In the genomic region with DNA sequence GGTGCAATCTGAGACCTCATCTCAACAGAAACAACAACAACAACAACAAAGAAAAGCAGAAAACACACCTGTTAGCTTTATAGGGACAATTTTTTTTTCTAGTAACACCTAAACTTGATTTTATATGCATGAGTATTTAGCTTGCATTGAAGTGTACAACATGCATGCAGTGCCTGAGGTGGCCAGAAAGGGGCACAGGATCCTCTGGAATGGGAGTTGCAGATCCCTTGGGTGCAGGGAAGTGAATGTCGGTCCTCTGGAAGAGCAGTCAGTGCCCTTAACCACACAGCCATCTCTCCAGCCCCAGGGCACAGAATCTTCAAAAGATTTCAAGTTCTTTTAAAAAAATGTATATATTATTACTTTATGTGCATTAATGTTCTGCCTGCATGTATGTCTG, we compare ENCODE assay signal across 10 mouse cellular contexts. TPM values are rescaled to one million over a fixed set of nuclear protein-coding genes. Genes with fewer than 3 reads are reported as not detected.
DNase-seq lines count a peak whose midpoint lies in the region; ATAC-seq and TF ChIP-seq lines count a peak whose summit lies in the region.
"Had no signal": no experiment of that assay in that cellular context is flagged by ENCODE, and none has a peak within 500 bp of the region (broad histone marks: within the 10 kb centered on the region; RNA-seq: fewer than 3 reads in every experiment).

No protein-coding gene starts in this region.

- 27% methylated on average over 1 of the region's 1 CpGs for WGBS in heart, embryonic 13.5 days
- WGBS in forebrain, embryonic 16.5 days: 23% methylated on average over 1 of the region's 1 CpGs
- WGBS in liver, embryonic 15.5 days (ENCODE audit: insufficient replicate concordance): 28% methylated on average over 1 of the region's 1 CpGs

- H3K36me3 ChIP-seq in heart, embryonic 13.5 days: peaks cover 39% of the 10 kb centered on the region
- peaks cover 47% of the 10 kb centered on the region for H3K36me3 ChIP-seq in E14TG2a.4 (ENCODE audit: insufficient read depth, low read length)
- H3K36me3 ChIP-seq in forebrain, embryonic 16.5 days (ENCODE audit: control insufficient read depth, insufficient read depth): no peaks in the 10 kb centered on the region
- peaks cover 41% of the 10 kb centered on the region for H3K36me3 ChIP-seq in liver, embryonic 15.5 days (replicated peaks)

- H3K4me1 ChIP-seq in heart, embryonic 13.5 days: peaks cover 35% of the 10 kb centered on the region
- peaks cover 62% of the 10 kb centered on the region for H3K4me1 ChIP-seq in E14TG2a.4 (replicated peaks; ENCODE audit: low read depth, low read length)
- peaks cover 22% of the 10 kb centered on the region for H3K4me1 ChIP-seq in forebrain, embryonic 16.5 days (replicated peaks; ENCODE audit: control insufficient read depth, insufficient read depth, low read length)
- peaks cover 68% of the 10 kb centered on the region for H3K4me1 ChIP-seq in liver, embryonic 15.5 days (replicated peaks)

- H3K4me3 ChIP-seq in heart, embryonic 13.5 days: peak overlapping the region; percentile 75
- peak overlapping the region; percentile 93 for H3K4me3 ChIP-seq in E14TG2a.4 (replicated peaks; ENCODE audit: low read length)
- no peak overlapping the region for H3K4me3 ChIP-seq in forebrain, embryonic 16.5 days (replicated peaks; ENCODE audit: low read length)
- H3K4me3 ChIP-seq in liver, embryonic 15.5 days (replicated peaks): peak overlapping the region; percentile 72

- ATAC-seq in heart, embryonic 13.5 days (ENCODE audit: extremely low read depth, insufficient number of reproducible peaks, low FRiP score, low TSS enrichment): no peak
- ATAC-seq in forebrain, embryonic 16.5 days: no peak
- ATAC-seq in liver, embryonic 15.5 days (ENCODE audit: insufficient read depth): no peak
- no peak for ATAC-seq in granulocyte monocyte progenitor cell, adult 5-6 weeks (replicated peaks; ENCODE audit: poor library complexity, severe bottlenecking)
- ATAC-seq in frontal cortex, adult (ENCODE audit: low TSS enrichment): no peak

- H3K4me2 ChIP-seq in heart, embryonic 13.5 days: peak overlapping the region; percentile 86
- H3K4me2 ChIP-seq in forebrain, embryonic 16.5 days (ENCODE audit: low read length): peak overlapping the region; percentile 99
- H3K4me2 ChIP-seq in liver, embryonic 15.5 days: peak overlapping the region; percentile 83

- no peaks in the 10 kb centered on the region for H3K27me3 ChIP-seq in heart, embryonic 13.5 days (replicated peaks)
- no peaks in the 10 kb centered on the region for H3K27me3 ChIP-seq in E14TG2a.4 (ENCODE audit: insufficient read depth, low read length)
- H3K27me3 ChIP-seq in forebrain, embryonic 16.5 days (replicated peaks; ENCODE audit: control insufficient read depth, insufficient read depth, low read length): no peaks in the 10 kb centered on the region
- no peaks in the 10 kb centered on the region for H3K27me3 ChIP-seq in liver, embryonic 15.5 days

- no peaks in the 10 kb centered on the region for H3K9me3 ChIP-seq in heart, embryonic 13.5 days
- no peaks in the 10 kb centered on the region for H3K9me3 ChIP-seq in E14TG2a.4 (ENCODE audit: low read length)
- no peaks in the 10 kb centered on the region for H3K9me3 ChIP-seq in forebrain, embryonic 16.5 days (ENCODE audit: control insufficient read depth, low read length)
- no peaks in the 10 kb centered on the region for H3K9me3 ChIP-seq in liver, embryonic 15.5 days (replicated peaks)

- no peak for DNase-seq in heart, adult 8-10 months (ENCODE audit: low spot score)
- no peak for DNase-seq in spleen, adult 12 weeks (ENCODE audit: low spot score)
- DNase-seq: cerebellum, adult 11 months had no signal

- H3K9ac ChIP-seq in heart, embryonic 13.5 days: peak overlapping the region; percentile 89
- H3K9ac ChIP-seq in forebrain, embryonic 16.5 days (replicated peaks; ENCODE audit: low read depth, low read length): no peak overlapping the region
- H3K9ac ChIP-seq in liver, embryonic 15.5 days: peak overlapping the region; percentile 75

- no peak overlapping the region for H3K27ac ChIP-seq in heart, embryonic 13.5 days (replicated peaks)
- H3K27ac ChIP-seq in forebrain, embryonic 16.5 days (ENCODE audit: low read length): no peak overlapping the region
- peak overlapping the region; percentile 92 for H3K27ac ChIP-seq in liver, embryonic 15.5 days (replicated peaks)

- TF ChIP-seq CTCF in E14TG2a.4 (conservative IDR thresholded peaks at IDR 0.05; ENCODE audit: low read length): no peak

RNA-seq across cellular contexts. Expression of gene Pola2, which starts 1.4 kb away (rescaled TPM):
- polyA plus RNA-seq in heart, embryonic 13.5 days (2015; fragmentation: Nextera tagmentation; extraction: Ambion mirVana): 47.2 and 49.5 TPM in 2 replicates
- total RNA-seq in heart, adult 8-10 months (2022): 10 to 100 TPM in 2 of 4 experiments, 1 to 10 TPM in 2; 7.8 to 13.5 (median 9.3) TPM
- 31.9 and 34.2 TPM in 2 replicates for polyA plus RNA-seq in forebrain, embryonic 16.5 days (2015; fragmentation: Nextera tagmentation; extraction: Ambion mirVana)
- 53.8 and 58.9 TPM in 2 replicates for polyA plus RNA-seq in liver, embryonic 15.5 days (2015; fragmentation: Nextera tagmentation; extraction: Ambion mirVana)
- total RNA-seq in granulocyte monocyte progenitor cell, adult 5-6 weeks (2014; fragmentation: Nextera tagmentation): 122 and 129 TPM in 2 replicates
- 56.9 and 64.9 TPM in 2 replicates for total RNA-seq in granulocyte monocyte progenitor cell, adult 5-6 weeks (2017)

RNA-seq across cellular contexts. Expression of gene Slc22a20, which starts 23.3 kb away (rescaled TPM):
- not detected in 2 replicates for polyA plus RNA-seq in heart, embryonic 13.5 days (2015; fragmentation: Nextera tagmentation; extraction: Ambion mirVana)
- not detected for total RNA-seq in heart, adult 8-10 months (2022)
- polyA plus RNA-seq in forebrain, embryonic 16.5 days (2015; fragmentation: Nextera tagmentation; extraction: Ambion mirVana): not detected in 2 replicates
- 0.05 TPM in 1 of 2 replicates, not detected in the other for polyA plus RNA-seq in liver, embryonic 15.5 days (2015; fragmentation: Nextera tagmentation; extraction: Ambion mirVana)
- total RNA-seq in granulocyte monocyte progenitor cell, adult 5-6 weeks (2014; fragmentation: Nextera tagmentation): not detected in 2 replicates
- not detected in 2 replicates for total RNA-seq in granulocyte monocyte progenitor cell, adult 5-6 weeks (2017)
- polyA plus RNA-seq: large intestine, adult 2 months had no signal

RNA-seq across cellular contexts. Expression of gene Cdc42ep2, which starts 38.0 kb away (rescaled TPM):
- 8.9 and 9.3 TPM in 2 replicates for polyA plus RNA-seq in heart, embryonic 13.5 days (2015; fragmentation: Nextera tagmentation; extraction: Ambion mirVana)
- 1 to 10 TPM; 6.0 to 9.7 (median 8.9) TPM for total RNA-seq in heart, adult 8-10 months (2022)
- polyA plus RNA-seq in forebrain, embryonic 16.5 days (2015; fragmentation: Nextera tagmentation; extraction: Ambion mirVana): 11.1 and 12.4 TPM in 2 replicates
- polyA plus RNA-seq in liver, embryonic 15.5 days (2015; fragmentation: Nextera tagmentation; extraction: Ambion mirVana): 2.9 and 3.1 TPM in 2 replicates
- total RNA-seq in granulocyte monocyte progenitor cell, adult 5-6 weeks (2014; fragmentation: Nextera tagmentation): 0.23 TPM in 1 of 2 replicates, not detected in the other
- total RNA-seq in granulocyte monocyte progenitor cell, adult 5-6 weeks (2017): not detected in 2 replicates

RNA-seq across cellular contexts. Expression of gene Dpf2, which starts 49.8 kb away (rescaled TPM):
- polyA plus RNA-seq in heart, embryonic 13.5 days (2015; fragmentation: Nextera tagmentation; extraction: Ambion mirVana): 98.1 and 104 TPM in 2 replicates
- 10 to 100 TPM; 71.9 to 95.2 (median 81.1) TPM for total RNA-seq in heart, adult 8-10 months (2022)
- polyA plus RNA-seq in forebrain, embryonic 16.5 days (2015; fragmentation: Nextera tagmentation; extraction: Ambion mirVana): 124 and 126 TPM in 2 replicates
- polyA plus RNA-seq in liver, embryonic 15.5 days (2015; fragmentation: Nextera tagmentation; extraction: Ambion mirVana): 52.7 and 59.4 TPM in 2 replicates
- total RNA-seq in granulocyte monocyte progenitor cell, adult 5-6 weeks (2014; fragmentation: Nextera tagmentation): 97.3 and 126 TPM in 2 replicates
- total RNA-seq in granulocyte monocyte progenitor cell, adult 5-6 weeks (2017): 62.7 and 108 TPM in 2 replicates

RNA-seq across cellular contexts. Expression of gene Capn1, which starts 53.0 kb away (rescaled TPM):
- 5.3 and 6.0 TPM in 2 replicates for polyA plus RNA-seq in heart, embryonic 13.5 days (2015; fragmentation: Nextera tagmentation; extraction: Ambion mirVana)
- total RNA-seq in heart, adult 8-10 months (2022): 10 to 100 TPM; 28.2 to 43.0 (median 35.8) TPM
- 1.3 and 2.2 TPM in 2 replicates for polyA plus RNA-seq in forebrain, embryonic 16.5 days (2015; fragmentation: Nextera tagmentation; extraction: Ambion mirVana)
- 25.1 and 26.1 TPM in 2 replicates for polyA plus RNA-seq in liver, embryonic 15.5 days (2015; fragmentation: Nextera tagmentation; extraction: Ambion mirVana)
- 35.2 and 38.6 TPM in 2 replicates for total RNA-seq in granulocyte monocyte progenitor cell, adult 5-6 weeks (2014; fragmentation: Nextera tagmentation)
- 32.2 and 37.7 TPM in 2 replicates for total RNA-seq in granulocyte monocyte progenitor cell, adult 5-6 weeks (2017)
